Mouse (Mus musculus) MEL (cell line): ENCODE results near the gene Hbq1b. TPM values are rescaled to one million over a fixed set of nuclear protein-coding genes. Genes with fewer than 3 reads are reported as not detected.
A peak's percentile ranks its signal among the peaks of the same experiment; 100 is the strongest.
"Not testable (repeated sequence)": the region's sequence is repeated elsewhere in the genome, so short reads cannot be mapped to it uniquely, and the experiment has no call there.

Experiments used
- DNase-seq: peaks from one replicate; pipeline ENCODE4 v3.0.0; 2011; ENCODE audit warnings: low read depth, low spot score
- H3K27ac ChIP-seq: 2 replicates; pipeline ENCODE4 v1.5.1; 2012; ENCODE audit warnings: low read depth, mild to moderate bottlenecking, control low read depth, low read length, moderate library complexity; ENCODE audit not compliant: control insufficient read depth
- H3K27me3 ChIP-seq, 2 experiments: fragments of 150-350 bp in 1 of 2; sonication (generic) in 1 of 2; 2 replicates each; pipeline ENCODE4 v1.6.1; 2012; ENCODE audit warnings: low read length in 2 of 2, mild to moderate bottlenecking in 2 of 2, improper control_type of control experiment in 1 of 2, moderate library complexity in 1 of 2; ENCODE audit not compliant: insufficient read depth in 2 of 2, control insufficient read depth in 1 of 2
- H3K36me3 ChIP-seq, 2 experiments: 2 replicates each; pipeline ENCODE4 v1.6.1; 2012 to 2014; ENCODE audit warnings: low read length in 2 of 2, improper control_type of control experiment in 1 of 2, inconsistent platforms in 1 of 2, mild to moderate bottlenecking in 1 of 2; ENCODE audit not compliant: insufficient read depth in 2 of 2, control insufficient read depth in 1 of 2
- H3K4me1 ChIP-seq, 2 experiments: fragments of 150-350 bp in 1 of 2; sonication (generic) in 1 of 2; 2 replicates each; pipeline ENCODE4 v1.6.1; 2012; ENCODE audit warnings: low read length in 2 of 2, improper control_type of control experiment in 1 of 2, mild to moderate bottlenecking in 1 of 2; ENCODE audit not compliant: insufficient read depth in 2 of 2, control insufficient read depth in 1 of 2
- H3K4me3 ChIP-seq, 2 experiments: fragments of 150-350 bp in 1 of 2; sonication (generic) in 1 of 2; 2 replicates each; pipeline ENCODE4 v1.5.1; 2012; ENCODE audit warnings: low read depth in 2 of 2, low read length in 2 of 2, mild to moderate bottlenecking in 2 of 2, moderate library complexity in 2 of 2, control low read depth in 1 of 2, improper control_type of control experiment in 1 of 2; ENCODE audit not compliant: control insufficient read depth in 1 of 2, insufficient read depth in 1 of 2
- H3K79me2 ChIP-seq: 2 replicates; pipeline ENCODE4 v1.6.1; 2012; ENCODE audit warnings: mild to moderate bottlenecking, low read length, moderate library complexity; ENCODE audit not compliant: control insufficient read depth, poor library complexity, insufficient read depth
- H3K9ac ChIP-seq: 2 replicates; pipeline ENCODE4 v1.6.1; 2012; ENCODE audit warnings: low read depth, mild to moderate bottlenecking, control low read depth, low read length, moderate library complexity; ENCODE audit not compliant: control insufficient read depth, poor library complexity, severe bottlenecking
- H3K9me3 ChIP-seq: fragments of 150-350 bp; sonication (generic); replicated peaks from 2 replicates; pipeline ENCODE4 v1.6.1; 2012; ENCODE audit warnings: mild to moderate bottlenecking, low read length, improper control_type of control experiment, moderate library complexity; ENCODE audit not compliant: insufficient read depth
- BHLHE40 ChIP-seq: IDR thresholded peaks from 2 replicates; pipeline ENCODE4 v1.6.1; 2012; ENCODE audit warnings: low read depth, mild to moderate bottlenecking, inconsistent platforms, low read length, improper control_type of control experiment, borderline replicate concordance
- EP300 ChIP-seq, 2 experiments: IDR thresholded peaks; 2 replicates each; pipeline ENCODE4 v1.6.1; 2011; ENCODE audit warnings: improper control_type of control experiment in 2 of 2, low read length in 2 of 2, low read depth in 1 of 2, mild to moderate bottlenecking in 1 of 2
- ETS1 ChIP-seq: IDR thresholded peaks from 2 replicates; pipeline ENCODE4 v1.6.1; 2012; ENCODE audit warnings: low read depth, mild to moderate bottlenecking, inconsistent platforms, low read length, improper control_type of control experiment, moderate library complexity
- GATA1 ChIP-seq: IDR thresholded peaks from 2 replicates; pipeline ENCODE4 v1.6.1; 2011; ENCODE audit warnings: low read depth, low read length, improper control_type of control experiment
- TCF12 ChIP-seq: IDR thresholded peaks from 2 replicates; pipeline ENCODE4 v1.6.1; 2014; ENCODE audit warnings: low read depth, mild to moderate bottlenecking, inconsistent platforms, low read length, improper control_type of control experiment, moderate library complexity
- ZNF384 ChIP-seq: IDR thresholded peaks from 2 replicates; pipeline ENCODE4 v1.6.1; 2012; ENCODE audit warnings: low read depth, mild to moderate bottlenecking, inconsistent platforms, low read length, improper control_type of control experiment
- polyA plus RNA-seq, 2 experiments: library from polyadenylated mRNA; stranded (reverse) in 1 of 2; unstranded in 1 of 2; fragments of >175 nt in 1 of 2; fragments of >200 nt in 1 of 2; gene quantifications; 2 replicates each; pipeline versions ENCODE4 v1.2.1 to v1.2.4; 2012; ENCODE audit warnings: low replicate concordance in 2 of 2, low read depth in 1 of 2; ENCODE audit not compliant: insufficient read length in 2 of 2, insufficient read depth in 1 of 2, missing spikeins in 1 of 2
- total RNA-seq: library from RNA; depleted of rRNA; stranded (reverse); fragments of 300-350 nt; gene quantifications from 2 replicates; pipeline ENCODE4 v1.2.3, GENCODE M21; 2012

Gene Hbq1b
- total and polyA plus RNA-seq, 3 experiments = 2.3 to 6.5 TPM; not detected in 1

DNA sequence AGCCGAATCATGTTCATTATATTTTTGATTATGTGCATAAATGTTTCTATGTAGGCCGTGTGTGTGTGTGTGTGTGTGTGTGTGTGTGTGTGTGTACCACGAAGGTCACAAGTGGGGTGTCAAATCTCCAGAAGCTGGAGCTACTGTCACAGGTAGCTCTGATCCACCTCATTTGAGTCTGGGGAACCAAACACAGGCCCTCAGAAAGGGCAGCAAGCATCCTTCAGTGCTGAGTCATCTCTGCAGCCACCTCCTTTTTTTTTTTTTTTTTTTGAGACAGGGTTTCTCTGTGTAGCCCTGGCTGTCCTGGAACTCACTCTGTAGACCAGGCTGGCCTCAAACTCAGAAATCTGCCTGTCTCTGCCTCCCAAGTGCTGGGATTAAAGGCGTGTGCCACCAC, 6.1 kb downstream of the Hbq1b start:
- TF ChIP-seq ZNF384 = peak; percentile 76
- TF ChIP-seq, all 39 proteins: peak for 1; not testable (repeated sequence) for 38
- not testable (repeated sequence) for H3K27ac ChIP-seq, H3K9ac ChIP-seq, DNase-seq, H3K27me3 ChIP-seq, H3K9me3 ChIP-seq, H3K36me3 ChIP-seq, H3K4me1 ChIP-seq, H3K79me2 ChIP-seq, H3K4me3 ChIP-seq

DNA sequence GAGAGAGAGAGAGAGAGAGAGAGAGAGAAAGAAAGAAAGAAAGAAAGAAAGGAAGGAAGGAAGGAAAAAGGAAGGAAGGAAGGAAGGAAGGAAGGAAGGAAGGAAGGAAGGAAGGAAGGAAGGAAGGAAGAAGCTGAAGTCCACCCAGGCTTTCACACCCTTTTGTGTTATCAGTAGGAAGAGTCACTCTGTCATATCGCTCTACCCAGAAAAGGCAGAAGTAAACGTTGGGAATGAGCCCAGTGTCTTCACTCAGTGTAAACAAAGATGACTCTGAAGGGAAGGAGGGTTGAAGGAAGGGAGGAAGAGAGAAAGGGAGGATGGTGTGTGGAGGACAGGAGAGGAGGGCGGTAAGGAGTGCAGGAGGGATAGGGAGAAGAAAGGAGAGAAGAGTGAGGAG, 6.7 kb downstream of the Hbq1b start:
- not testable (repeated sequence) for H3K79me2 ChIP-seq, H3K27me3 ChIP-seq, H3K9me3 ChIP-seq, H3K36me3 ChIP-seq, H3K4me1 ChIP-seq, H3K27ac ChIP-seq, H3K4me3 ChIP-seq, H3K9ac ChIP-seq
- peak; percentile 49; the same call in 1 of the 2 replicates for TF ChIP-seq TCF12
- peak; percentile 51; the same call in 1 of the 2 replicates for TF ChIP-seq BHLHE40
- peak; percentile 69 to 71 for TF ChIP-seq EP300 (IDR thresholded peaks at IDR 0.05; ENCODE audit: low read depth in 1 of 2, low read length in 2 of 2)
- peak; percentile 71 for TF ChIP-seq GATA1
- peak; percentile 72 for TF ChIP-seq ETS1
- DNase-seq = peak; percentile 69

DNA sequence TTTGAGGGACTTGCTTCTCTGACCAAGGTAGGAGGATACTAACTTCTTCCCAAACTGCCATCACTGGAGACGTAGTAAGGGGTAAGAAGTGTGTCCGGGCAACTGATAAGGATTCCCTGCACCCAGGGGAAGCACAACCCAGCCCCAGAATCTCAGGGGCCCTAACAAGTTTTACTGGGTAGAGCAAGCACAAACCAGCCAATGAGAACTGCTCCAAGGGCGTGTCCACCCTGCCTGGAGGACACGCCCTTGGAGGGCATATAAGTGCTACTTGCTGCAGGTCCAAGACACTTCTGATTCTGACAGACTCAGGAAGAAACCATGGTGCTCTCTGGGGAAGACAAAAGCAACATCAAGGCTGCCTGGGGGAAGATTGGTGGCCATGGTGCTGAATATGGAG, 9.4 kb downstream of the Hbq1b start, which contains the start of gene Hba-a2:
Gene Hba-a2, plus strand, starts transcription at position 287 of the 400 bp plus-strand sequence.
- H3K36me3 ChIP-seq, H3K27me3 ChIP-seq, H3K27ac ChIP-seq, H3K9me3 ChIP-seq, H3K9ac ChIP-seq, H3K4me1 ChIP-seq, DNase-seq, H3K4me3 ChIP-seq, H3K79me2 ChIP-seq: not testable (repeated sequence)

DNA sequence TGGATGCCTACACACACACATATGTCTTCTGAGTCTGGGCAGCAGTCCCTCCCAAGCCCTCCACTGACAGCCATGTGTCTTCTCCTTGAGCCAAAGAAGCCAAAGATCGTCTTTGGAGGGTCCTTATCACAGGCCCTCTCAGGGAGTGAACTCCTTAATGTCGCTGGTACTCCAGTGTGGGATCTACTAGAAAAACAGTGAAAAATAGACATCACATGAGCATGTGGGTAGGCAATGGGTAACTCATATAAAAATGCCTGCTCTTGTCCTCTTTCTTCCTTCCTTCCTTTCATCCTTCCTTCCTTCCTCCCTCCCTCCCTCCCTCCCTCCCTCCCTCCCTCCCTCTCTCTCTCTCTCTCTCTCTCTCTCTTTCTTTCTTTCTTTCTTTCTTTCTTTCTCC, 10.7 kb downstream of the Hbq1b start:
- not testable (repeated sequence) for H3K27me3 ChIP-seq, DNase-seq, H3K4me1 ChIP-seq, H3K27ac ChIP-seq, H3K4me3 ChIP-seq, H3K9me3 ChIP-seq, H3K79me2 ChIP-seq, H3K9ac ChIP-seq, H3K36me3 ChIP-seq
